In the genomic region with DNA sequence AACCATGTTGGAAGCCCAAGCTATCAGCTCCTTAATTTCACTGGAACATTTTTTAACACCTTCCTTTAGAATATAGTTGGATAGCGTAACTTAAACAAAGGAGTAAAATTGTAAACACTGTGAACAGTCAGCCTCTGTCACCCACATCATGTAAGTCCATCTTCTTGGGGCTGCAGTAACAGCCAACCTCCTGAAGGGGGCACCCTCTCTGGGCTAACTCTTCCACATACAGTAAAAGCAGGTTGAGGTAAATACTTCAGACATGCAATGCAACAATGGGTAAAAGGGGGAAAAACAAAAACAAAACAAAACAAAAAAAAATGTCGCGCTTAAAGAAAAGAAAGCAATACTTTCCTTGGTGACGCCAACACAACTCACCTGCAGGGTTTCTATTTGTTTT, we compare ENCODE assay signal across 10 mouse cellular contexts.
DNase-seq lines count a peak whose midpoint lies in the region; ATAC-seq and TF ChIP-seq lines count a peak whose summit lies in the region.
"Had no signal": no experiment of that assay in that cellular context is flagged by ENCODE, and none has a peak within 500 bp of the region (broad histone marks: within the 10 kb centered on the region; RNA-seq: fewer than 3 reads in every experiment).

No protein-coding gene starts in this region.

- intact Hi-C loops in left cerebral cortex, adult 2 months (cut with DNase I): no loop called here

- H3K4me2 ChIP-seq in intestine, embryonic 15.5 days (replicated peaks): no peak overlapping the region
- H3K4me2 ChIP-seq: limb, embryonic 13.5 days had no signal

- no peaks in the 10 kb centered on the region for H3K9me3 ChIP-seq in intestine, embryonic 15.5 days
- H3K9me3 ChIP-seq: limb, embryonic 13.5 days had no signal

- no peak overlapping the region for H3K27ac ChIP-seq in left cerebral cortex, adult 2 months
- no peak overlapping the region for H3K27ac ChIP-seq in intestine, embryonic 15.5 days
- H3K27ac ChIP-seq: limb, embryonic 13.5 days had no signal

- H3K4me1 ChIP-seq in intestine, embryonic 15.5 days (replicated peaks): no peaks in the 10 kb centered on the region

- no peak overlapping the region for H3K9ac ChIP-seq in intestine, embryonic 15.5 days
- H3K9ac ChIP-seq: limb, embryonic 13.5 days had no signal

- WGBS in intestine, embryonic 15.5 days: 91% methylated on average over 4 of the region's 4 CpGs

- H3K4me3 ChIP-seq in left cerebral cortex, adult 2 months: no peak overlapping the region
- no peak overlapping the region for H3K4me3 ChIP-seq in intestine, embryonic 15.5 days (replicated peaks)
- H3K4me3 ChIP-seq: limb, embryonic 13.5 days had no signal

- H3K36me3 ChIP-seq in intestine, embryonic 15.5 days: 0 out of 2 replicates have a peak, but pooled peaks cover 3% of the 10 kb centered on the region

- ATAC-seq in intestine, embryonic 15.5 days: no peak

- no peaks in the 10 kb centered on the region for H3K27me3 ChIP-seq in intestine, embryonic 15.5 days (replicated peaks)
- H3K27me3 ChIP-seq: limb, embryonic 13.5 days had no signal

- DNase-seq in left cerebral cortex, adult 2 months (ENCODE audit: extremely low spot score in 1 of 2, low spot score in 2 of 2): no peak
- no peak for DNase-seq in left cerebral cortex, adult 9 months (ENCODE audit: low spot score in 2 of 2)
- DNase-seq in ES-CJ7 (ENCODE audit: low read depth, low spot score): peak; percentile 75
- DNase-seq in c-Kit-positive CD71-negative TER-119-negative erythroid progenitor cells, embryonic 14.5 days (ENCODE audit: low read depth): peak; percentile 16
- peak; percentile 63 for DNase-seq in retina, postnatal 1 day
- DNase-seq in embryo, embryonic 9.5 days (ENCODE audit: extremely low spot score): no peak
- no peak for DNase-seq in gastrocnemius, adult 8-10 months (ENCODE audit: low spot score in 2 of 2)
- DNase-seq: cerebellum, adult 9-10 months had no signal

- peak; percentile 70 for TF ChIP-seq CTCF in left cerebral cortex, adult 2 months (IDR thresholded peaks at IDR 0.05)

Comparison
In these comparisons a context has a peak if more than half of its experiments do, and no peak if none do; other contexts are left out.
1. DNase-seq: peak in ES-CJ7 (single experiment), c-Kit-positive CD71-negative TER-119-negative erythroid progenitor cells, embryonic 14.5 days (single experiment) and retina, postnatal 1 day (single experiment); none in left cerebral cortex, adult 2 months (0 of 2), left cerebral cortex, adult 9 months (0 of 2), embryo, embryonic 9.5 days (single experiment) and gastrocnemius, adult 8-10 months (0 of 2).